Mouse (Mus musculus) kidney, postnatal 10 days (tissue): ENCODE measurements around the gene Capza3.

Experiments
- DNase-seq: peaks from one replicate; pipeline ENCODE4 v3.0.0; 2021; ENCODE audit warnings: mixed read lengths

The Capza3 gene

GRCm38 (mm10) chr6:140040952-140041351 is at the start of gene Capza3:
Capza3 (plus strand) TSS chr6:140041252.
- DNase-seq: no peak

GRCm38 (mm10) chr6:140005181-140005580 is 35.9 kb upstream of the Capza3 start:
- no peak for DNase-seq

DNA sequence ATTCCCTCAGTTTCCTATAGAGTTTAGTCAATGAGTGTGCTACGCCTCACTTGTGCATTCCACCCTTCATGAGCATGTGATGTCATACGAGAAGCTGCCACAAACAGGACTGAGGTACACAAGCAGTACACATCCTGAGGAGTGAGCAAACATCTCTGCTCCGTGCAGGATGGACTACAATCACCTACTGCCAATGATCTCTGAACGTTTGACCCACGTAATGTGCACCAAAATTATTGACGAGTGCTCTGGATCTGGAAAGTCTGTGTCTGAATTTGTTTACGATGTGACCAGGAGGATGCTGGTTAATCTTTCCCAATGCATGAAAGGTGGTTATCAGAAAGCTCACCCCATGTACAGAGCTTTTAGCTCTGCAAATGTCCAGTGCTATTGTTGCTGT is 16.6 kb upstream of the Capza3 start:
- no peak for DNase-seq

DNA sequence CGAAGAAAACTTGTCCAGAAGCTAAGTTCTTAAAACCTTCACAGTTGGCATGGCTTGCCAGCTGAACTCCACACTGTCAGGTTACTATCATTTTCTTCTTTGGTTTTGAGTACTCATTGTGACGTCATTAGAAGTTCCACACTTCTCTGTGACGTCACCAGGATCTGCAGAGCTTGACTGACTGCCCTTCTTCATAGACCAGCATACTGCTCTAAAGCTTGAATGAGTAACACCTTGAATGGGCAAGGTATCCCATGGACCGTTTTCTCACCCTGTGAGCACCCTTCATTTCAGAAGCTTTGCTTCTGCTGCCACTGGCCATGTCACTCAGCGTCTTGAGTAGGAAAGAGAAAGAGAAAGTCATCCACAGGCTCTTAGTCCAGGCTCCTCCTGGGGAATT is 305 bp downstream of the Capza3 start, which contains the start of gene Plcz1:
Gene Plcz1, minus strand, starts transcription at position 101 of the 400 bp plus-strand sequence.
- no peak for DNase-seq

DNA sequence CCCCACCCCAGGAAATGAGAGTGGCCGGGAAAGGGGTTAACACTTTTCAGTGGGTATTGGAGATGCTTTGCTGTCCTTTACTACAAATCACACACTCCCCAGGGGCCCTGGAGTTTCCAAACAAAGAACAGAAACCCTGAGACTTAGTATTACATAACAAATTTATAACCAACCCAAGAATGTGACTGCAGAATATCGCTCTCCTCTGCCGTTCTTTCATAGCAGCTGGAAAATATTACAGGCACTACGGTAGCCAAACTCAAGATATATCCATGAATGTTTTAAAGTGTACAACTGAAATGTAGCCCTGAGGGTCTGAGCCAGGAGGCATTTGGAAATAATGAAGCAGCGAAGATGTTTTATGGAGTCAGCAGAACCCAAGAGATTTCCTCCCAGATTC is 10.4 kb downstream of the Capza3 start:
- peak; percentile 66 for DNase-seq

DNA sequence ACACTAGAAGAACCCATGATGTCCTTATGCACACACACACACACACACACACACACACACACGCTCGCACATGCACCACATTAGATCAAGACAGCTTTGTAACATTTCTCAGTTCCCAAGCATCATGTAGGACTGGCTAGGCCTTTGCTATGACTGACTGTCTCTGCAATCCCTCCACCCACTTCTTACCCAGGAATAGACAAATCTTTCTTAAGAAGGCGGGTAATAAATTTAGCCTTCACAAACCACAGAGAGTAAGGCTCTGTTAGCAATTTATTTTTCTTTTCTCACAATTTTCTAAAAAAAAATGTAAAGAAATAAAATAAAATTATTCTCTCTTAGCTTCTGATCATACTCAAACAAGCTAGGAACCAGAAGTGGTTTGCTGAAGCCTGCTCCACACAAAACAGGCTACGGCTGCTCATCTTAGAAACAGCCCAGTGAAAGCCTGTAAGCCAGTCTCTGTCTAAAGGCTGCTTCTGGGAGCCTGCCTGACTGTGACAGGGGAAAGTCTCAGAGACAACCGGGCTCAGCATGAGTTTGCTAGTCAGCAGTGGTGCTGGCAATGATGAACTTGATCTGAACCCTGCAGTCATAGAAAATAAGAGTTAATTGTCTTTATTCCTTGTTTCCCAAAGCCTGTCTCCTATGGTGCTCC is 13.3 kb downstream of the Capza3 start:
- DNase-seq: no peak

DNA sequence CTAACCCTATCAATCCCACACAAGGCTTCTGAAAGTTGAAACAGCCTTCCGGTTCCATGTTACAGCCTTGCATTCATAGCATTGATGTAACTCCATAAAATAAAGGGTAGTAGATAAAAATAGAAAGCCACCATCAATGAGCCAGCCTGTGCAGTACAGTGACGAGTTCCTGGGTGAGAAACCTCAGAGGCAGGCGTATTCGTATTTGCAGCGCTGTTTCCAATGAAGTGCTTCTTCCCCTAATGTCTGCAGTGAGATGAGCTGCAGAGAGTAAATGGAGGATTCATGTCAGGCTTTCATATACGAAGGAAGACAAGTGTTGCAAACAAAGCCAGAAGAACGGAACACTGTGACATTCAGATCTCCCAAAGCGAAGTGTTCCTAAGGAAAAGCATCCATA is 28.1 kb downstream of the Capza3 start:
- DNase-seq: no peak

DNA sequence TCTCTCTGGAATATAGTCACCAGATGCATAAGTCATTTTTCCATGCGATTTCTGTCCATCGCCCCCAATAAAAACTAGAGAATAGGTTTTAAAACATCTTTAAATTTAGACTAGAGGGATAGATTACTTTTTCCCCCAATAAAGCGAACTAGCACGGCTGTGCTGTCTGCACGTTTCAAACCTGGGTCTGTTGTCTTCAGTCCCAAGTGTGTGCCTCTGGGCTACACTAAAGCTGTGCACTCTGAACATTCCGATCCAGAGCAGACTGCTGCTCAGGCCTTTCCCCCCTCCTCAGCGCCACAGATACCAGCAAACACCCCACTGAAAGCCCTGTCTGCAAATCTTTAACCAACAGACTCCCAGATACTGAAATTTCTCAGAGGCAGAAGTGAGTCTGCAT is 39.9 kb downstream of the Capza3 start:
- DNase-seq: no peak

DNA sequence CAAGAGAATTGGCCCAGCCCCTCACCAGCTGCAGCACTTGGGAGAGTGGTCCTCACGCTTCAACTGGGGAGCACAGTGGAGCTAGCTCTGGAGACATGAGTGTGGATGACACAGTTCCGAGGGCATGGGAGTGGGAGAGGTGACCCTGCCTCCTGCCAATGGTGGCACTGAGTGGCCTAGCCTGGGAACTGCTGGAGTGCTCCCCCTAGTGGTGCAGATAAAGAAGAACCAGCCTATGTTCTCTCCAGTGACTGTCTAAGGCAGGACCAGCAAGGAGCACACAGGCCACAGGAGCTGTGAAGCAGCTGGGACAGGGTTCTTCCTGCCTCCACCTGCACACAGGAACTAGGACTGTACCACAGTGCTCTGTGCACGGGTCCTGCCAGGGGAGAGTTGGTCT is 40.7 kb downstream of the Capza3 start:
- no peak for DNase-seq

GRCm38 (mm10) chr6:140089855-140090254 is 48.8 kb downstream of the Capza3 start:
- DNase-seq: no peak
